Mouse (Mus musculus): ENCODE results near the gene Mdga1. TPM values are rescaled to one million over a fixed set of nuclear protein-coding genes. Genes with fewer than 3 reads are reported as not detected.

The Mdga1 gene
- polyA plus RNA-seq, 2 experiments: 0.75 to 1.7 TPM

DNA sequence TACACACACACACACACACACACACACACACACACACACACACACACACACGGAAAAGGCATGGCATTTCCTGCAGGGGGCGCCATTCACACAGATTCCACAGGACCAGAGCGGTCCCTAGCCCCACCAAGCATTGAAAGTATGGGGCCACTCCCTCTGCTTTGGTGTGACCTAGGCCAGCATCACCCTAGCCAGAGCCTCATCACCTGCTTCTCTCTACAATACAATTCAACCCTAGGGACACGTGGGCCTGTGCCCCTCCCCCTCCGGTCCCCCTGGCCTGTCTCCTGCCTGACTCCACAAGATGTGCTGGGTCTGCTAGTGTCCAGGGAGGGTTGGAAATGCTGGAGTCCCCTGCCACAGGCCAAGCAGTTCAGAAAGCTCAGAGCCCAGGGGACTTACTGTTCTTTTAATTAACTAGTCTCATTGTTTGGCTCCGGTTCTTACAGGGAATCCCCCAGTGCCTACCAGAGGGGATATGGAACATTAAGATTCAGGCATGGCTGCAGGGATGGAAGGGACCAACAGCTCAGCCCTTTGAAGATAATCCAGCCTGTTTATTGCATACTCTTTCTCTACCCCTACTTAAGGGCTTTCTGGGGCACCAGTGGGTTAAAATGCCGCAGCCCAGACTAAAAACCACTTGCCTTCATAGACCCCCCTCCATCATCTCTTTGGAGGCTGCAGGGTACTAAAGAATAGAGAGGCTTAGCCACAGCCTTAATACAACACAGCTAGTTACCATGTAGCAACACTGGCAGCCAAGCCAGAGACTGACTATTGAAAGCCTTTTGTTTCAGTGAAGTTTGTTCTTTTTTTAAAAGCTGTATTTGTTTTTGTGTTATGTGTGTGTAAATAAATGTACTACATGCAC lies 73.5 kb downstream of the Mdga1 start:
- TF ChIP-seq EP300 (IDR thresholded peaks at IDR 0.05; ENCODE audit: low read depth) (no peak), CTCF (IDR thresholded peaks at IDR 0.05; ENCODE audit: low read depth) (peak; percentile 70)
- Histone ChIP-seq H3K4me2 (ENCODE audit: low read depth) (no peak overlapping the region), H3K9ac (replicated peaks) (no peak overlapping the region), H3K4me3 (ENCODE audit: insufficient read depth in 1 of 2, low read depth in 2 of 2, low read length in 2 of 2) (no peak overlapping the region), H3K27ac (no peak overlapping the region), H3K9me3 (ENCODE audit: control insufficient read depth, low read length) (no peaks in the 10 kb centered on the region), H3K4me1 (replicated peaks; ENCODE audit: control insufficient read depth in 2 of 2, insufficient read depth in 2 of 2, low read length in 1 of 2) (no peaks in the 10 kb centered on the region), H3K27me3 (ENCODE audit: control insufficient read depth, insufficient read depth, low read length) (no peaks in the 10 kb centered on the region), H3K36me3 (replicated peaks; ENCODE audit: control insufficient read depth, insufficient read depth, low read depth) (no peaks in the 10 kb centered on the region)
- 30% methylated on average over 7 of the region's 7 CpGs for WGBS (ENCODE audit: insufficient replicate concordance)
- no peak for ATAC-seq (ENCODE audit: insufficient read depth)
- DNase-seq (ENCODE audit: low read depth in 3 of 3, low spot score in 3 of 3): no peak

- ATAC-seq (ENCODE audit: insufficient read depth): no peak
- Histone ChIP-seq H3K9me3 (ENCODE audit: control insufficient read depth, low read length) (no peaks in the 10 kb centered on the region), H3K4me1 (replicated peaks; ENCODE audit: control insufficient read depth in 2 of 2, insufficient read depth in 2 of 2, low read length in 1 of 2) (no peaks in the 10 kb centered on the region), H3K4me3 (ENCODE audit: insufficient read depth in 1 of 2, low read depth in 2 of 2, low read length in 2 of 2) (no peak overlapping the region), H3K4me2 (ENCODE audit: low read depth) (no peak overlapping the region), H3K27me3 (ENCODE audit: control insufficient read depth, insufficient read depth, low read length) (peaks cover 5% of the 10 kb centered on the region), H3K9ac (replicated peaks) (no peak overlapping the region), H3K27ac (no peak overlapping the region), H3K36me3 (replicated peaks; ENCODE audit: control insufficient read depth, insufficient read depth, low read depth) (no peaks in the 10 kb centered on the region)
- no peak for TF ChIP-seq EP300 (IDR thresholded peaks at IDR 0.05; ENCODE audit: low read depth)
- TF ChIP-seq CTCF (IDR thresholded peaks at IDR 0.05; ENCODE audit: low read depth): no peak
- 60% methylated on average over 5 of the region's 5 CpGs for WGBS (ENCODE audit: insufficient replicate concordance)
- DNase-seq (ENCODE audit: low read depth in 3 of 3, low spot score in 3 of 3): no peak
Measured at GRCm38 (mm10) chr17:29895566-29895965, 74.3 kb downstream of the Mdga1 start.

GRCm38 (mm10) chr17:29894965-29895364 lies 74.9 kb downstream of the Mdga1 start:
- H3K4me1 ChIP-seq (replicated peaks; ENCODE audit: control insufficient read depth in 2 of 2, insufficient read depth in 2 of 2, low read length in 1 of 2): peaks cover 0 to 1% of the 10 kb centered on the region in 2 experiments; a peak in 2 of 4 replicates
- DNase-seq (ENCODE audit: low read depth in 3 of 3, low spot score in 3 of 3) (no peak), ATAC-seq (ENCODE audit: insufficient read depth) (no peak)
- no peaks in the 10 kb centered on the region for H3K9me3 ChIP-seq (ENCODE audit: control insufficient read depth, low read length)
- H3K27ac ChIP-seq: no peak overlapping the region
- no peak overlapping the region for H3K4me2 ChIP-seq (ENCODE audit: low read depth)
- WGBS (ENCODE audit: insufficient replicate concordance): 82% methylated on average over 5 of the region's 5 CpGs
- no peak overlapping the region for H3K9ac ChIP-seq (replicated peaks)
- no peak for TF ChIP-seq CTCF (IDR thresholded peaks at IDR 0.05; ENCODE audit: low read depth)
- TF ChIP-seq EP300 (IDR thresholded peaks at IDR 0.05; ENCODE audit: low read depth): no peak
- H3K36me3 ChIP-seq (replicated peaks; ENCODE audit: control insufficient read depth, insufficient read depth, low read depth): no peaks in the 10 kb centered on the region
- H3K4me3 ChIP-seq (ENCODE audit: insufficient read depth in 1 of 2, low read depth in 2 of 2, low read length in 2 of 2): no peak overlapping the region
- peaks cover 11% of the 10 kb centered on the region for H3K27me3 ChIP-seq (ENCODE audit: control insufficient read depth, insufficient read depth, low read length)

DNA sequence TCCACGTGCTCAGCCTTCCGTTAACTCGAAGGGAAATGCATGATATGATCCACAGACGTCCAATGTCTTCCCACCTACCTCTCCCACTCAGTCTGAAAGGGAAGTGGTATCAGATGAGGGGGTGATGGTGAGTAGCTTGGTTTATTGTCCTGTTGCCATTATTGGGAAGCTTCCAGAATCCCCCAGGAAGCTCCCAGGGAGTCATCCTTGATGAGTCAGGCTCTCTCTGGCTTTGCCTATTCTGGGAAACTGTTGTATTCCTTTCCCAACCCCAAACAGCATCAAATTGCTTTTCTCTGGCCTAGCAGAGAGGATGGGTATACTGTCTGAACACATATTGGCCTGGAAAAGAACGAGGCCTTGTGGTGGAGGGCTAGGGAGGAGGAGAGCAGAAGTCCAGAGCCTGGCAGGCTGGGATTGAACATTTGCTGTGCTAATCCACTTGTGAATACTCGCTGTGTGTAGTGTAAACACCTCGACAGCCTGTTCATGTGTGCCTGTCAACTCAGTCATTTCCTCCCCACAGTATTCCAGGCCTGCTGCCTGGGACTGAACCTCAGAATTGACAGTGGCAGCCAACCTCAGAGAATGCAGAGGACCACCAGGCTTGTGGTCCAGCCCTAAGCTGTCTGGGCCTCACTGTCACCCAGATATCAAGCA lies 79.3 kb downstream of the Mdga1 start:
- H3K4me3 ChIP-seq (ENCODE audit: insufficient read depth in 1 of 2, low read depth in 2 of 2, low read length in 2 of 2): no peak overlapping the region
- H3K4me1 ChIP-seq (replicated peaks; ENCODE audit: control insufficient read depth in 2 of 2, insufficient read depth in 2 of 2, low read length in 1 of 2): peaks cover 3 to 4% of the 10 kb centered on the region in 2 experiments; a peak in 2 of 4 replicates
- DNase-seq (ENCODE audit: low read depth in 3 of 3, low spot score in 3 of 3) (no peak), ATAC-seq (ENCODE audit: insufficient read depth) (no peak)
- H3K27ac ChIP-seq: no peak overlapping the region
- H3K36me3 ChIP-seq (replicated peaks; ENCODE audit: control insufficient read depth, insufficient read depth, low read depth): no peaks in the 10 kb centered on the region
- WGBS (ENCODE audit: insufficient replicate concordance): 59% methylated on average over 7 of the region's 7 CpGs
- H3K4me2 ChIP-seq (ENCODE audit: low read depth): no peak overlapping the region
- no peaks in the 10 kb centered on the region for H3K9me3 ChIP-seq (ENCODE audit: control insufficient read depth, low read length)
- TF ChIP-seq CTCF (IDR thresholded peaks at IDR 0.05; ENCODE audit: low read depth): no peak
- TF ChIP-seq EP300 (IDR thresholded peaks at IDR 0.05; ENCODE audit: low read depth): no peak
- H3K27me3 ChIP-seq (ENCODE audit: control insufficient read depth, insufficient read depth, low read length): peaks cover 55% of the 10 kb centered on the region
- no peak overlapping the region for H3K9ac ChIP-seq (replicated peaks)
